Mouse (Mus musculus) liver, adult 2 months (tissue): ENCODE results near the gene Olfr1080. TPM values are rescaled to one million over a fixed set of nuclear protein-coding genes. Genes with fewer than 3 reads are reported as not detected.
"Not testable (repeated sequence)": the region's sequence is repeated elsewhere in the genome, so short reads cannot be mapped to it uniquely, and the experiment has no call there.

Experiments used
- DNase-seq: peaks from one replicate; pipeline ENCODE4 v3.0.0-alpha.2; 2011; ENCODE audit warnings: low read depth, low spot score; ENCODE audit errors: extremely low read depth
- H3K27ac ChIP-seq: fragments of 200-500 bp; replicated peaks from 2 replicates; pipeline ENCODE4 v1.5.1; 2012; ENCODE audit warnings: low read depth, mild to moderate bottlenecking, control low read depth, inconsistent platforms, low read length; ENCODE audit not compliant: insufficient read depth
- H3K27me3 ChIP-seq: fragments of 200-500 bp; 2 replicates; pipeline ENCODE4 v1.6.1; 2012; ENCODE audit warnings: mild to moderate bottlenecking, moderate library complexity, low read length, inconsistent platforms; ENCODE audit not compliant: control insufficient read depth, insufficient read depth
- H3K36me3 ChIP-seq: fragments of 200-500 bp; 2 replicates; pipeline ENCODE4 v1.6.1; 2012; ENCODE audit warnings: low read length, inconsistent platforms; ENCODE audit not compliant: control insufficient read depth, insufficient read depth
- H3K4me1 ChIP-seq: fragments of 200-500 bp; 2 replicates; pipeline ENCODE4 v1.6.1; 2011; ENCODE audit warnings: low read length; ENCODE audit not compliant: control insufficient read depth, insufficient read depth
- H3K4me3 ChIP-seq: fragments of 200-500 bp; 2 replicates; pipeline ENCODE4 v1.5.1; 2011; ENCODE audit warnings: low read depth, mild to moderate bottlenecking, control low read depth, low read length, moderate library complexity; ENCODE audit not compliant: insufficient read depth
- H3K79me2 ChIP-seq: fragments of 200-500 bp; 2 replicates; pipeline ENCODE4 v1.6.1; 2012; ENCODE audit warnings: inconsistent platforms, mild to moderate bottlenecking, low read length, moderate library complexity; ENCODE audit not compliant: control insufficient read depth, insufficient read depth
- H3K9ac ChIP-seq: fragments of 200-500 bp; 2 replicates; pipeline ENCODE4 v1.6.1; 2012; ENCODE audit warnings: low read depth, mild to moderate bottlenecking, control low read depth, inconsistent platforms, low read length
- CTCF ChIP-seq: fragments of 200-500 bp; IDR thresholded peaks from 2 replicates; pipeline ENCODE4 v1.5.1; 2011; ENCODE audit warnings: low read depth, low read length, control low read depth
- POLR2A ChIP-seq: fragments of 200-500 bp; IDR thresholded peaks from 2 replicates; pipeline ENCODE4 v1.6.1; 2011; ENCODE audit warnings: low read length, control low read depth; ENCODE audit not compliant: insufficient read depth; ENCODE audit errors: extremely low read depth
- WGBS: fragments of 180-500 bp; shearing (Covaris S2); methylation state at CpG from one replicate; pipeline ENCODE4 v1.1.7; 2018; 5-methylcytosine and 5-hydroxymethylcytosine counted together
- polyA plus RNA-seq: library from polyadenylated mRNA; depleted of rRNA; stranded (reverse); fragments of >200 nt; gene quantifications from 2 replicates; pipeline ENCODE4 v1.2.3, GENCODE M21; 2012; rRNA removed
- total RNA-seq: library from RNA; depleted of rRNA; stranded (reverse); fragments of >200 nt; gene quantifications from 2 replicates; pipeline ENCODE4 v1.2.3, GENCODE M21; 2014; rRNA removed

Olfr1080 gene
- not detected in 2 replicates for total RNA-seq
- polyA plus RNA-seq, result not detected in 2 replicates

- H3K79me2 ChIP-seq, DNase-seq, H3K36me3 ChIP-seq, H3K9ac ChIP-seq, H3K4me1 ChIP-seq, H3K27ac ChIP-seq, H3K4me3 ChIP-seq, H3K27me3 ChIP-seq: not testable (repeated sequence)
These were observed at the start of gene Olfr1080 for GRCm38 (mm10) chr2:86558135-86558534. Gene Olfr1080 (minus strand): TSS chr2:86558235.

- WGBS, result 40% methylated on average over 1 of the region's 1 CpGs
- not testable (repeated sequence) for H3K4me1 ChIP-seq, H3K36me3 ChIP-seq, H3K27ac ChIP-seq, H3K4me3 ChIP-seq, DNase-seq, H3K9ac ChIP-seq, H3K27me3 ChIP-seq, H3K79me2 ChIP-seq
These were observed 40.8 kb upstream of the Olfr1080 start, which contains the start of gene Olfr1082 for GRCm38 (mm10) chr2:86598866-86599265. Gene Olfr1082 (minus strand): TSS chr2:86598966.

DNA sequence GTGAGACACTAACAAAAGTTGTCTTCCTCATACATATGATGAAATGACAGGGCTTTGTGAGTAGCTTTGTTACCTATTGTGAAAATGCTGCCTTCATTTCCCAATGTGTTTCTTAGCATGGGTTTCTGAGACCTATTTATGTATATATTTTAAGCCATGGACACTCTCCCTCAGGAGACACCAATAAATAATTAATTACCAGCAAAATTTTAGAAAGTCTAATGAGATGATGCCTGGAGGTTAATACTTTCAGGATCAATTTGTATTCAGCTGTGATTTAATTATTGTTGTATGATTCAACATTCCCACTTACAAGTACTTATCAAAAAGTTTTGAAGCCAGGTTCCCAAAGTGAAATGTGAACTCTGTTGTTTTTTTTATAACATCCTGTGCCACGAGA lies 15.7 kb downstream of the Olfr1080 start, which contains the start of gene Olfr1079:
TSS of gene Olfr1079 (minus strand) at position 101 of the 400 bp plus-strand sequence.
- no peak for TF ChIP-seq CTCF
- no peak for TF ChIP-seq POLR2A
- 52% methylated on average over 1 of the region's 1 CpGs for WGBS
- Histone ChIP-seq H3K36me3 (no peaks in the 10 kb centered on the region), H3K79me2 (no peaks in the 10 kb centered on the region), H3K9ac (no peak within 1 kb of the TSS), H3K27me3 (no peaks in the 10 kb centered on the region), H3K4me1 (no peaks in the 10 kb centered on the region), H3K4me3 (no peak within 1 kb of the TSS), H3K27ac (no peak within 1 kb of the TSS)
- no peak for DNase-seq

DNA sequence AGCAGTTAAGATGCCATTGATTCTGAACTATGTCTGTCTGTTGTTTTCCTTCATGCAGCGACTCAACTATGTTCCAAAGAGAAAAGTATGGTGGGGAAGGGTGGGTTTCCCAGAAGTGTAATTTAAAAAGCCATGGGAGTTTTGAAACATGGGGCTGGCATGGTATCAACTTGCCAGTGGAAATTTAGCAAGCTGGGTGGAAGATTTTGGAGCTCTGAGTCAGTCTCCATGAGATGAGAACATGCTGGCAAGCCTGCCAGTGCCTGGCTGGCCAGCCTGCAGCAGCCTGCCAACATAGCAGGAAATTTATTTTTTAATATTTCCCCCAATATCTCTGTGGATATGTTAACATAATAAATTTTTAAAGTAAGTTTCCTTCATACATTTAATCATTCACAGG lies 27.0 kb downstream of the Olfr1080 start:
- 70% methylated on average over 1 of the region's 1 CpGs for WGBS
- no peak for DNase-seq
- Histone ChIP-seq H3K27me3 (no peaks in the 10 kb centered on the region), H3K79me2 (no peaks in the 10 kb centered on the region), H3K4me1 (no peaks in the 10 kb centered on the region), H3K9ac (no peak overlapping the region), H3K36me3 (no peaks in the 10 kb centered on the region), H3K27ac (no peak overlapping the region), H3K4me3 (no peak overlapping the region)
- TF ChIP-seq POLR2A (no peak), CTCF (no peak)

DNA sequence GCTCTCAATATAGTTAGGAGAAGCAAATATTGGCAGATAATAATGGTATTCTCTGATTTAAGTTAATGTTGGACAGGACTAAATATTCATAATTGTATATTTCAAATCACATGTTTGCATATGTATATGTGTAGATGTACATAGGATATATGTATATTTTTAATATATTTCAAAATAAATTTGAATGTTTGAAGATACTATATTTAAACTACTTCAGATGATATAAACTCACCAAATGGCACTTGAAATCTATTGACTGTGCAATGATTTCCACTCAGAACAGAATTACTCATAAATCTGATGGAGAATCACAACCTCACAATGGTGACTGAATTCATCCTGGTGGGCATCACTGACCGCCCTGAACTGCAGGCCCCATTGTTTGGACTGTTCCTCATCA lies 49.9 kb downstream of the Olfr1080 start, which contains the start of gene Olfr1076:
TSS of gene Olfr1076 (plus strand) at position 301 of the 400 bp plus-strand sequence.
- H3K79me2 ChIP-seq, result no peaks in the 10 kb centered on the region
- no peaks in the 10 kb centered on the region for H3K27me3 ChIP-seq
- TF ChIP-seq CTCF (no peak), POLR2A (no peak)
- no peaks in the 10 kb centered on the region for H3K36me3 ChIP-seq
- H3K4me1 ChIP-seq, result no peaks in the 10 kb centered on the region
- H3K27ac ChIP-seq, result no peak within 1 kb of the TSS
- no peak for DNase-seq
- WGBS, result 63% methylated on average over 1 of the region's 1 CpGs
- no peak within 1 kb of the TSS for H3K4me3 ChIP-seq
- no peak within 1 kb of the TSS for H3K9ac ChIP-seq

Other genes starting within 250 kb of the Olfr1080 start
- not detected in 2 replicates for gene Olfr1053, start 243.0 kb downstream of the Olfr1080 start, total RNA-seq
- not detected in 2 replicates for gene Olfr1053, start 243.0 kb downstream of the Olfr1080 start, polyA plus RNA-seq
- not detected in 2 replicates for gene Olfr1054, start 222.8 kb downstream of the Olfr1080 start, total RNA-seq
- gene Olfr1054, start 222.8 kb downstream of the Olfr1080 start, polyA plus RNA-seq, result not detected in 2 replicates
- not detected in 2 replicates for gene Olfr1055, start 208.0 kb downstream of the Olfr1080 start, total RNA-seq
- gene Olfr1055, start 208.0 kb downstream of the Olfr1080 start, polyA plus RNA-seq, result not detected in 2 replicates
- not detected in 2 replicates for gene Olfr1056, start 195.8 kb downstream of the Olfr1080 start, total RNA-seq
- gene Olfr1056, start 195.8 kb downstream of the Olfr1080 start, polyA plus RNA-seq, result not detected in 2 replicates
- gene Olfr1057, start 179.8 kb downstream of the Olfr1080 start, total RNA-seq, result not detected in 2 replicates
- not detected in 2 replicates for gene Olfr1057, start 179.8 kb downstream of the Olfr1080 start, polyA plus RNA-seq
- gene Olfr1058, start 169.7 kb downstream of the Olfr1080 start, total RNA-seq, result not detected in 2 replicates
- gene Olfr1058, start 169.7 kb downstream of the Olfr1080 start, polyA plus RNA-seq, result not detected in 2 replicates
- not detected in 2 replicates for gene Olfr1061, start 144.2 kb downstream of the Olfr1080 start, total RNA-seq
- gene Olfr1061, start 144.2 kb downstream of the Olfr1080 start, polyA plus RNA-seq, result not detected in 2 replicates
- not detected in 2 replicates for gene Olfr1062, start 131.5 kb downstream of the Olfr1080 start, total RNA-seq
- not detected in 2 replicates for gene Olfr1062, start 131.5 kb downstream of the Olfr1080 start, polyA plus RNA-seq
- gene Olfr1065, start 107.6 kb downstream of the Olfr1080 start, total RNA-seq, result not detected in 2 replicates
- gene Olfr1065, start 107.6 kb downstream of the Olfr1080 start, polyA plus RNA-seq, result not detected in 2 replicates
- gene Olfr1066, start 102.0 kb downstream of the Olfr1080 start, total RNA-seq, result not detected in 2 replicates
- gene Olfr1066, start 102.0 kb downstream of the Olfr1080 start, polyA plus RNA-seq, result not detected in 2 replicates
- not detected in 2 replicates for gene Olfr228, start 70.8 kb downstream of the Olfr1080 start, total RNA-seq
- not detected in 2 replicates for gene Olfr228, start 70.8 kb downstream of the Olfr1080 start, polyA plus RNA-seq
- gene Olfr1076, start 49.8 kb downstream of the Olfr1080 start, total RNA-seq, result not detected in 2 replicates
- not detected in 2 replicates for gene Olfr1076, start 49.8 kb downstream of the Olfr1080 start, polyA plus RNA-seq
- gene Olfr1079, start 15.8 kb downstream of the Olfr1080 start, total RNA-seq, result not detected in 2 replicates
- gene Olfr1079, start 15.8 kb downstream of the Olfr1080 start, polyA plus RNA-seq, result not detected in 2 replicates
- gene Olfr1082, start 40.7 kb upstream of the Olfr1080 start, total RNA-seq, result not detected in 2 replicates
- not detected in 2 replicates for gene Olfr1082, start 40.7 kb upstream of the Olfr1080 start, polyA plus RNA-seq
- not detected in 2 replicates for gene Olfr1084, start 81.5 kb upstream of the Olfr1080 start, total RNA-seq
- not detected in 2 replicates for gene Olfr1084, start 81.5 kb upstream of the Olfr1080 start, polyA plus RNA-seq
- not detected in 2 replicates for gene Olfr1085, start 103.8 kb upstream of the Olfr1080 start, total RNA-seq
- gene Olfr1085, start 103.8 kb upstream of the Olfr1080 start, polyA plus RNA-seq, result not detected in 2 replicates
- not detected in 2 replicates for gene Olfr1086, start 121.9 kb upstream of the Olfr1080 start, total RNA-seq
- gene Olfr1086, start 121.9 kb upstream of the Olfr1080 start, polyA plus RNA-seq, result not detected in 2 replicates
- not detected in 2 replicates for gene Olfr1087, start 140.2 kb upstream of the Olfr1080 start, total RNA-seq
- gene Olfr1087, start 140.2 kb upstream of the Olfr1080 start, polyA plus RNA-seq, result not detected in 2 replicates
- gene Olfr1089, start 175.5 kb upstream of the Olfr1080 start, total RNA-seq, result not detected in 2 replicates
- not detected in 2 replicates for gene Olfr1089, start 175.5 kb upstream of the Olfr1080 start, polyA plus RNA-seq
- gene Olfr1090, start 200.8 kb upstream of the Olfr1080 start, total RNA-seq, result not detected in 2 replicates
- not detected in 2 replicates for gene Olfr1090, start 200.8 kb upstream of the Olfr1080 start, polyA plus RNA-seq
- gene Olfr1093, start 224.2 kb upstream of the Olfr1080 start, total RNA-seq, result not detected in 2 replicates
- gene Olfr1093, start 224.2 kb upstream of the Olfr1080 start, polyA plus RNA-seq, result not detected in 2 replicates